Mouse (Mus musculus) embryonic fibroblast, embryonic 13.5 days (primary cell): ENCODE results near the gene Tbc1d16.

Experiments
- CTCF ChIP-seq: IDR thresholded peaks from 2 replicates; pipeline ENCODE4 v1.5.1; 2011; ENCODE audit warnings: mild to moderate bottlenecking, control low read depth, low read length, moderate library complexity, borderline replicate concordance; ENCODE audit not compliant: insufficient read depth
- POLR2A ChIP-seq: IDR thresholded peaks from 2 replicates; pipeline ENCODE4 v1.6.1; 2011; ENCODE audit warnings: low read depth, mild to moderate bottlenecking, control low read depth, low read length, moderate library complexity

GRCm38 (mm10) chr11:119111345-119111744 is 117.0 kb downstream of the Tbc1d16 start:
- TF ChIP-seq POLR2A: no peak
- no peak for TF ChIP-seq CTCF
